Mouse (Mus musculus) hindbrain, postnatal 0 days (tissue): ENCODE data around the gene Heg1. TPM values are rescaled to one million over a fixed set of nuclear protein-coding genes. Genes with fewer than 3 reads are reported as not detected.

Experiments
- ATAC-seq: fragments of 200-750 bp; cut with Nextera tagmentation; 2 replicates; pipeline ENCODE4 v1.8.0; 2017; ENCODE audit warnings: mild to moderate bottlenecking, moderate TSS enrichment, moderate library complexity
- DNase-seq: peaks from one replicate; pipeline ENCODE4 v3.0.0-alpha.2; 2015; ENCODE audit warnings: low spot score
- H3K27ac ChIP-seq: fragments of 300-500 bp; sonication (generic); 2 replicates; pipeline ENCODE4 v1.5.1; 2014; ENCODE audit warnings: mild to moderate bottlenecking
- H3K27me3 ChIP-seq: fragments of 300-500 bp; sonication (generic); 2 replicates; pipeline ENCODE4 v1.6.1; 2014; ENCODE audit warnings: low read length, mixed read lengths; ENCODE audit not compliant: insufficient read depth
- H3K36me3 ChIP-seq: fragments of 300-500 bp; sonication (generic); 2 replicates; pipeline ENCODE4 v1.6.1; 2014; ENCODE audit warnings: low read length, mixed read lengths; ENCODE audit not compliant: insufficient read depth
- H3K4me1 ChIP-seq: fragments of 300-500 bp; sonication (generic); 2 replicates; pipeline ENCODE4 v1.6.1; 2014; ENCODE audit warnings: antibody characterized with exemption, low read length, mixed read lengths; ENCODE audit not compliant: insufficient read depth
- H3K4me2 ChIP-seq: fragments of 300-500 bp; sonication (generic); 2 replicates; pipeline ENCODE4 v1.6.1; 2014; ENCODE audit warnings: low read depth, mild to moderate bottlenecking, low read length, moderate library complexity, mixed read lengths
- H3K4me3 ChIP-seq: fragments of 300-500 bp; sonication (generic); 2 replicates; pipeline ENCODE4 v1.5.1; 2014; ENCODE audit warnings: low read length
- H3K9ac ChIP-seq: fragments of 300-500 bp; sonication (generic); replicated peaks from 2 replicates; pipeline ENCODE4 v1.6.1; 2014; ENCODE audit warnings: mild to moderate bottlenecking, low read length, moderate library complexity, mixed read lengths
- H3K9me3 ChIP-seq: fragments of 300-500 bp; sonication (generic); 2 replicates; pipeline ENCODE4 v1.6.1; 2016; ENCODE audit warnings: low read length, mixed read lengths
- CTCF ChIP-seq: IDR thresholded peaks from 2 replicates; pipeline ENCODE4 v1.5.1; 2016; ENCODE audit warnings: antibody characterized with exemption, control low read depth, low read depth
- WGBS: fragments of 180-500 bp; shearing (Covaris S2); extraction: QIAGEN DNeasy Blood & Tissue Kit; methylation state at CpG from one replicate; pipeline ENCODE4 v1.1.7; 2014; 5-methylcytosine and 5-hydroxymethylcytosine counted together
- polyA plus RNA-seq: library from polyadenylated mRNA; unstranded; fragments of >200 nt; fragmentation: Nextera tagmentation; extraction: Ambion mirVana; gene quantifications from 2 replicates; pipeline ENCODE4 v1.2.1, GENCODE M21; 2015
- total RNA-seq: library from RNA; depleted of rRNA; stranded (reverse); fragments of >200 nt; gene quantifications from 2 replicates; pipeline ENCODE4 v1.2.3, GENCODE M21; 2014

Gene Heg1
- total and polyA plus RNA-seq, 2 experiments from 2014 or later = 8.1 to 30.4 TPM

DNA sequence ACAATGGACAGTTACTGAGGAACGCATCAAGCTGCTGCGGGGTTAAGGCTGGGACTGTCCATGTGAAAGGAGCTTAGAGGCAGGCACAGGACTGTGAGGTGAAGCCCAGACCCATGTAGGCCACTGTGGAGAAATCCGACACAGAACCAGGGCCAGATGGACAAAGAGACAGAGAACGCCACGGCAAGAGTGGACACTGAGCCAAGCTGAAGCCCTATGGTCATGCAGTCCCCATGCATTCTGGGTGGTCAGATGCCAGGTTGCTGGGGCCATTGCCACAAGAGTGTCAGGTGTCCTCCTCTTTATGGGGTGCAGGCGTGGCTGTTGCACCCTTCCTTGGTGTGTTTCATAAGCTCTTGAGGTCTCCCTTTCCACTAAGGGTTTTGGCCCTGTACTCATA is 49.7 kb downstream of the Heg1 start:
- H3K9ac ChIP-seq = no peak overlapping the region
- DNase-seq = no peak
- H3K27me3 ChIP-seq = no peaks in the 10 kb centered on the region
- H3K4me1 ChIP-seq = 0 out of 2 replicates have a peak, but pooled peaks cover 15% of the 10 kb centered on the region
- peak; percentile 8; the same call in 1 of the 2 replicates for ATAC-seq
- H3K4me2 ChIP-seq = no peak overlapping the region
- H3K27ac ChIP-seq = peak overlapping the region; percentile 67; the same call in 1 of the 2 replicates
- H3K9me3 ChIP-seq = no peaks in the 10 kb centered on the region
- TF ChIP-seq CTCF = no peak
- H3K4me3 ChIP-seq = no peak overlapping the region
- H3K36me3 ChIP-seq = no peaks in the 10 kb centered on the region
- 68% methylated on average over 6 of the region's 6 CpGs for WGBS

DNA sequence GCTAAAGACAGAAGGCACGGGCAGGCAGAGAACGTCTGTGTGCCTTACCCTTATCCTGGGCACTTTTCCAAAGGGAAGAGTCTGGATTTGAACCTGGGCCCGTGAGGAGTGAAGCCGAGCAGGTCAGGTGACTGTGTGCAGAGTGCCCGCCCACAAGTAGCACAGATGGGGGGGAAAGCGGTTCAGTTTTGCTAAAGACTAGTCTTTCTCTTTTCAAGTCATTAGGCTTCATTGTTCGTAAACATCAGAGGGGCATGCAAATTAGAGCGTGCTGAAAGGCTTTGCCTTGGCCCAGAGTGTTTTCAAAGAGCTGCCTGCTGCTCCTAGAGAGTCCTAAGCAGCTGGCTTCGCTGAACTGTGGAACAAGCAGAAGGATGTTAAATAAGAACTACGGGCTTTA is 50.4 kb downstream of the Heg1 start:
- no peaks in the 10 kb centered on the region for H3K36me3 ChIP-seq
- H3K27ac ChIP-seq = peak overlapping the region; percentile 67
- no peaks in the 10 kb centered on the region for H3K9me3 ChIP-seq
- H3K4me3 ChIP-seq = no peak overlapping the region
- no peak overlapping the region for H3K9ac ChIP-seq
- DNase-seq (peak; percentile 90), ATAC-seq (peak; percentile 90)
- WGBS = 9% methylated on average over 10 of the region's 10 CpGs
- H3K27me3 ChIP-seq = no peaks in the 10 kb centered on the region
- no peak overlapping the region for H3K4me2 ChIP-seq
- no peak for TF ChIP-seq CTCF
- H3K4me1 ChIP-seq = 0 out of 2 replicates have a peak, but pooled peaks cover 15% of the 10 kb centered on the region

DNA sequence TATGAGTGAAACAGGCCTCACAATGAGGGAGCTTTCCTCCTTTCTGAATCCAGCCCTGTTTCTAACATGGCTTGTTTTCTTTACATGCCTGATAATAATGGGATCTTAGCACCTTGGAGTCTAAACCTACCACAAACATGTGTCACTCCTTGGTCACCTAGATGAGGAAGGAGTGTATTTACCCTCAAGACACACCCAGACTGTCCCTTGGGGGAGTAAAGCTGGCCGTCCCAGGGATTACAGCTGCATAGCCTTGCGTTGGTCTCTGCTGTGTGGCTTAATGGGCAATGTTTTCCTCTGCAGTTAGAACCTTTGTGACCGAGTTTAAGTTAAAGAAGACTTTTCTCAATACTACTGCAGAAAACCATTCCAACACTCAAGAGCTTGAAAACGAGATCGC is 51.1 kb downstream of the Heg1 start:
- H3K36me3 ChIP-seq = no peaks in the 10 kb centered on the region
- DNase-seq (no peak), ATAC-seq (no peak)
- no peak overlapping the region for H3K9ac ChIP-seq
- H3K27me3 ChIP-seq = no peaks in the 10 kb centered on the region
- H3K4me3 ChIP-seq = no peak overlapping the region
- 58% methylated on average over 5 of the region's 5 CpGs for WGBS
- no peak overlapping the region for H3K4me2 ChIP-seq
- H3K9me3 ChIP-seq = no peaks in the 10 kb centered on the region
- peak overlapping the region; percentile 67 for H3K27ac ChIP-seq
- TF ChIP-seq CTCF = no peak
- peaks cover 15% of the 10 kb centered on the region; the same call in 1 of the 2 replicates for H3K4me1 ChIP-seq

DNA sequence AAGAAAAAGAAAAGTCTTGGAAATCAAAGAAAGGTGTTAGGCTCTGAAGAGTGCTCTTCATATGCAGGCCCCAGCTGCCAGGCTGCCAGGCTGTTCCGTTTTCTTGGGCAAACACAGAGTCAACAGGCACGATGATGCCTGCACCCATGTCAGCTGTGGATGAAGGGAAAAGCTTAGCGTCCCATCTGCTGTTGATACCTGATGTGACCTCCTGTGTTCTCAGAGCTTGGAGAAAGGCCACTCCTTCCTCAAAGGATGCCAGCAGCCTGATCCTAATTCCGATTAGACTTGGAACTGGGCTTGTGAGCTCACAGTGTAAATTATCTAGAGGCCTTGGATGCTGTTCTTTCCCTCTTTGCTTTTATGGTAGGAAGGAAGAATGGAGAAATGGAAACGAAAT is 51.6 kb downstream of the Heg1 start:
- Histone ChIP-seq H3K4me1 (peaks cover 15% of the 10 kb centered on the region; the same call in 1 of the 2 replicates), H3K4me3 (no peak overlapping the region), H3K27ac (peak overlapping the region; percentile 67; the same call in 1 of the 2 replicates), H3K27me3 (no peaks in the 10 kb centered on the region), H3K36me3 (no peaks in the 10 kb centered on the region), H3K4me2 (no peak overlapping the region), H3K9ac (no peak overlapping the region), H3K9me3 (no peaks in the 10 kb centered on the region)
- peak; percentile 53 for DNase-seq
- TF ChIP-seq CTCF = no peak
- no peak for ATAC-seq
- WGBS = 48% methylated on average over 5 of the region's 5 CpGs

DNA sequence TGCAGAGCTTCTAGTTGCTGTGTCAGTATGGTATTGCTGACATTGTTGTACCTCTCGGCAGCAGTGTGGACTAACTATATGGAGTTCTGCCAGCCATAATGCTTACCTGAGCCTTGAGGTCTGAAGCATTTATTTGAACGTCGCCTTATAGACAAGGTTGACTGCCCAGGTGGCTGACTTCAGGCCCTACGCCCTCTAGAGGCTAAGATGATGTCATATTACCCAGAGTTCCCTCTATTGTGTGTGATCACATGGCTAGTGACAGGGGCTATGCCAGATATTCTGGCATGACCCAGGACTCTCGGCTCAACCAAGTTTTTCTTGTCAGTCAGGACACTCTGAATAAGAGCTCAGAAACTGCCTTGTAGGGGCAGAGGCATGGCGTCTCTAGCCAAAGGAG is 52.6 kb downstream of the Heg1 start:
- 77% methylated on average over 6 of the region's 6 CpGs for WGBS
- TF ChIP-seq CTCF = 0 out of 2 replicates have a peak, but pooled peaks have one; percentile 7
- no peaks in the 10 kb centered on the region for H3K36me3 ChIP-seq
- H3K4me3 ChIP-seq = no peak overlapping the region
- H3K9me3 ChIP-seq = no peaks in the 10 kb centered on the region
- no peak overlapping the region; the same call in 1 of the 2 replicates for H3K27ac ChIP-seq
- peaks cover 16% of the 10 kb centered on the region; the same call in 1 of the 2 replicates for H3K4me1 ChIP-seq
- H3K4me2 ChIP-seq = no peak overlapping the region
- ATAC-seq = no peak
- H3K9ac ChIP-seq = no peak overlapping the region
- no peak for DNase-seq
- H3K27me3 ChIP-seq = no peaks in the 10 kb centered on the region

DNA sequence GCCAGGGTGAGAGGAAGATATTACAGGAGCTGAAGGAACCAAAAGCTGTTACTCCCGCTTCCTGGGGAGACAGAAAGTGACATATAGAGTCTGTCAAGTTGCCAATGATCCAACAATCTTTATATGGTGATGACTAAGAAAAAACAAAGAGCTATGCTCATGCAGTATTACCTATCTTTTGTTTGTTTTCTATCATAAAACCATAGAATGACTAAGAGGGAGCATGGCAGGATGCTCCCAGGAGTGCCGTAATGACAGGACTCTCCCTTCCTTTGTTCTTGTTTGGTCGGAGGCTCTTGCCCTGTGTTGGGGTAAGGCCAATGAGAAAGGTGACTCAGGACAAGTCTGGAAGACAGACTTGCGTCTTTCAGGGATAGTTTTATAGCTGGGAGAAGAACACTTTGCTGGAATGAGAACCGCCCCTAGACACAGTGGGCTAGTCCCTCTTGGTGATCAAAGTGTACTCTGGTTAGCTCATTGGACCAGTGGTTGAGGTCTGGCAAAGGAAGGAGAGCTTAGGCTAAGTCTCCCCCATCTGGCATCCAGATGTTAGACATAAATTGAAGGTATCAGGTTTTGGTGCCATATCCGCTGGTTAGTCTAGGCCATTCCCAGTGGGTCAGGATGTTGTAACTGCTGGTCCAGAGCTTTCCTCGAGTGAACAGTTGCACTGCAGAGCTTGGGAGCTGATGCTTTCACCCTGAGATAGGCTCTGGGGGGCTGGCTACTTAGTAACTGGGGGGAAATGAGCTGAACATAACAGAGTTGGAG is 55.0 kb downstream of the Heg1 start:
- H3K4me1 ChIP-seq = peaks cover 17% of the 10 kb centered on the region; the same call in 1 of the 2 replicates
- whole genome bisulfite sequencing = 83% methylated on average over 7 of the region's 7 CpGs
- no peak for DNase-seq

DNA sequence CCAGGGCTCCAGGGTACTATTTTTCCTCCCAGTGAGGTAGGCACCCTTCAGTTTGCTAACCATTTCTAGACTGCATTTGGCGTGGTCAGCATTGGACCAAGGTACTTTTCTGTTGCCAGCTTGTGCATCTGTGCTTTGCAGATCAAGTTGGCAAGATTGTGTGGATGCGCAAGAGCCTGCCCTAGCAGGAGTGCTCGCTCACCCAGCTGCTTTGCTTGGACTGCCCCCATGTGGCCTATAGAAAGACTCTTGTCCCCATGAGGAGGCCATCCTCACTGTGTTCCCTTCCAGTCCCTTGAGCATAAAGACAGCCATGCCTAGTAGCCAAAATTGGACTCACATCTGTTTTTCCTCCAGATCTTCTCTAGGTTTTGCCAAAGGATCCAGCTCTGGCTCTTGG is 55.6 kb downstream of the Heg1 start:
- no peak overlapping the region for H3K9ac ChIP-seq
- peaks cover 16% of the 10 kb centered on the region; the same call in 1 of the 2 replicates for H3K4me1 ChIP-seq
- H3K36me3 ChIP-seq = no peaks in the 10 kb centered on the region
- no peak overlapping the region for H3K27ac ChIP-seq
- TF ChIP-seq CTCF = peak; percentile 91
- peak; percentile 83; the same call in 1 of the 2 replicates for ATAC-seq
- H3K4me3 ChIP-seq = no peak overlapping the region
- H3K9me3 ChIP-seq = no peaks in the 10 kb centered on the region
- H3K27me3 ChIP-seq = no peaks in the 10 kb centered on the region
- no peak overlapping the region for H3K4me2 ChIP-seq
- 25% methylated on average over 3 of the region's 3 CpGs for WGBS
- DNase-seq = peak; percentile 90

More for the DNA sequence above, 55.0 kb downstream of the Heg1 start:
- H3K27ac ChIP-seq = no peak overlapping the region
- no peak overlapping the region for H3K4me3 ChIP-seq
- no peak for TF ChIP-seq CTCF
- H3K27me3 ChIP-seq = no peaks in the 10 kb centered on the region
- ATAC-seq = no peak
- no peak overlapping the region for H3K4me2 ChIP-seq
- H3K9me3 ChIP-seq = no peaks in the 10 kb centered on the region
- no peak overlapping the region for H3K9ac ChIP-seq
- H3K36me3 ChIP-seq = no peaks in the 10 kb centered on the region
